Mouse (Mus musculus) cerebellum, adult 2 months (tissue): ENCODE measurements around the gene Cmtr1. TPM values are rescaled to one million over a fixed set of nuclear protein-coding genes. Genes with fewer than 3 reads are reported as not detected.

Experiments
- DNase-seq, 2 experiments: peaks; one replicate each; pipeline ENCODE4 v3.0.0; 2021
- H3K27ac ChIP-seq: fragments of 200-500 bp; 2 replicates; pipeline ENCODE4 v1.5.1; 2012; ENCODE audit warnings: low read length, control low read depth, inconsistent platforms; ENCODE audit not compliant: insufficient read depth
- H3K27me3 ChIP-seq: fragments of 200-500 bp; 2 replicates; pipeline ENCODE4 v1.6.1; 2012; ENCODE audit warnings: inconsistent platforms, mild to moderate bottlenecking, low read length, moderate library complexity; ENCODE audit not compliant: control insufficient read depth, insufficient read depth
- H3K4me1 ChIP-seq: fragments of 200-500 bp; 2 replicates; pipeline ENCODE4 v1.6.1; 2011; ENCODE audit warnings: low read length; ENCODE audit not compliant: control insufficient read depth, insufficient read depth
- H3K4me3 ChIP-seq: fragments of 200-500 bp; replicated peaks from 2 replicates; pipeline ENCODE3; 2011; ENCODE audit warnings: mild to moderate bottlenecking, low read depth, low read length, control low read depth; ENCODE audit not compliant: insufficient read depth
- CTCF ChIP-seq: fragments of 200-500 bp; IDR thresholded peaks from 2 replicates; pipeline ENCODE4 v1.5.1; 2011; ENCODE audit warnings: low read depth, mild to moderate bottlenecking, control low read depth, low read length, moderate library complexity, borderline replicate concordance; ENCODE audit not compliant: insufficient read depth
- POLR2A ChIP-seq: fragments of 200-500 bp; IDR thresholded peaks from 2 replicates; pipeline ENCODE4 v1.6.1; 2011; ENCODE audit warnings: low read length, control low read depth, borderline replicate concordance; ENCODE audit not compliant: insufficient read depth
- WGBS: fragments of 180-500 bp; shearing (Covaris S2); methylation state at CpG from one replicate; pipeline ENCODE4 v1.1.7; 2018; 5-methylcytosine and 5-hydroxymethylcytosine counted together
- polyA plus RNA-seq: library from polyadenylated mRNA; depleted of rRNA; stranded (reverse); fragments of >200 nt; gene quantifications from 2 replicates; pipeline ENCODE4 v1.2.3, GENCODE M21; 2012

The Cmtr1 gene
- polyA plus RNA-seq, 1 experiment: 96.5 TPM

DNA sequence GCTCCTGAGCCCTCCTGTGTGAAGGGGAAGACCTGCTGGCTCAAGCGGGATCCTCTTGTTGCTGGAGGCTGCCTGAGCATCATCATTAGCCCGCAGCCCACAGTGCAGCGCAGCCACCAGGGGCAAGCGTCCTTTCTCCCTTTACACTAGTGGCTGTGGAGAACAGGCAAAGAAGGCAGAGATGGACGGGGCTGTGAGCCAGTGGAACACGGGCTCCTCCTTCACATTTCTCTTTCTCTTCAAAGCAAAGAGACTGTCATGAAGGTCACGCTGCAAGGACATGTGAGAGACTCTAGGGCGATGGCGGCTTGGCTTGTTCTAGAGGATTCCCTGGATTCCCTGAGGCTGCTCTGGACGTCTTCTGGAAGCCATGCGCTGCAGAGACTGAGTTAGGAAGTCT, 19.4 kb upstream of the Cmtr1 start:
- Histone ChIP-seq H3K27me3 (no peaks in the 10 kb centered on the region), H3K4me3 (no peak overlapping the region), H3K27ac (no peak overlapping the region), H3K4me1 (peaks cover 21% of the 10 kb centered on the region)
- DNase-seq: no peak
- WGBS: 94% methylated on average over 11 of the region's 11 CpGs
- TF ChIP-seq CTCF (no peak), POLR2A (no peak)

DNA sequence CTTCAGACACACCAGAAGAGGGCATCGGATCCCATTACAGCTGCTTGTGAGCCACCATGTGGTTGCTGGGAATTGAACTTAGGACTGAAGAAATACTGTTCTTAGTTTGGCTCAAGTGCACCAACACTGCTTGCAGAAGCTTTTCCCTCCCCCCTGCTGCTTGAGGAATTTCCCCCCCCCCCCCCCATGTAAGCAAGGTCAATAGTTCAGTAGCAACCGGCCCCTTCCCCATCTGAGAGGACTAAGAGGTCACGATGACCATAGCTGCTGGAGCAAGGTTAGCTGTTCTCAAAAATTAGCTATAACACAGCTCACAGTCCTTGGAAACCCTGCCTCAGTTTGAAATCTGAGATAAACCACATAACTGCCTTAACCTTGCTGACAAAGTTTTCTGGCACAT, 18.2 kb upstream of the Cmtr1 start:
- Histone ChIP-seq H3K27ac (no peak overlapping the region), H3K27me3 (no peaks in the 10 kb centered on the region), H3K4me1 (peaks cover 11% of the 10 kb centered on the region), H3K4me3 (no peak overlapping the region)
- whole genome bisulfite sequencing: 60% methylated on average over 3 of the region's 3 CpGs
- no peak for DNase-seq
- TF ChIP-seq POLR2A: no peak
- TF ChIP-seq CTCF: no peak

DNA sequence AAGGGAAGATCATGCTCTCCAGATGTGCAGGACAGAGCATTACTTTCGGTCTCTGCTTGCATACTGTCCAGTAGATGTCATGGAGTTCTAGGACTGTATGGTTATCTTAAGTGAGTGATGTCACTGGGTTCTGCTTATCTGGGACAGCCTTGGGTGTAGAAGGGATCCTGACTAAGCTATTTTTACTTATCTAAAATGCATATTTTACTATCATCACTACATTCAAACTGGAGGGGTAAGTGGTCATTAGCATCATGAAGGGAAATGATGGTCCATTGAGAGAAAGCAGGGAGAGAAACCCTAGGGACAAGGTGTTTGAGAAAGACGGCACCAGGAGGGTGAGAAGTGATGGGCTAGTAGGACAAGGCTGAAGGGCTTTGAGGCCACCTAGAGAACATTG, 2.1 kb upstream of the Cmtr1 start:
- Histone ChIP-seq H3K27ac (no peak overlapping the region), H3K27me3 (no peaks in the 10 kb centered on the region), H3K4me3 (no peak overlapping the region), H3K4me1 (no peaks in the 10 kb centered on the region; the same call in 1 of the 2 replicates)
- 90% methylated on average over 2 of the region's 2 CpGs for WGBS
- DNase-seq: no peak
- TF ChIP-seq CTCF (no peak), POLR2A (no peak)

- Histone ChIP-seq H3K4me3 (peak overlapping the region; percentile 95), H3K27me3 (no peaks in the 10 kb centered on the region), H3K27ac (peak overlapping the region; percentile 98), H3K4me1 (no peaks in the 10 kb centered on the region; the same call in 1 of the 2 replicates)
- under 1% methylated on average over 41 of the region's 41 CpGs for WGBS
- no peak for DNase-seq
- TF ChIP-seq CTCF (no peak), POLR2A (no peak)
These were observed 482 bp downstream of the Cmtr1 start for GRCm38 (mm10) chr17:29660762-29661391.

GRCm38 (mm10) chr17:29662145-29662544, 1.8 kb downstream of the Cmtr1 start:
- 30% methylated on average over 6 of the region's 6 CpGs for WGBS
- Histone ChIP-seq H3K27ac (no peak overlapping the region), H3K27me3 (no peaks in the 10 kb centered on the region)

DNA sequence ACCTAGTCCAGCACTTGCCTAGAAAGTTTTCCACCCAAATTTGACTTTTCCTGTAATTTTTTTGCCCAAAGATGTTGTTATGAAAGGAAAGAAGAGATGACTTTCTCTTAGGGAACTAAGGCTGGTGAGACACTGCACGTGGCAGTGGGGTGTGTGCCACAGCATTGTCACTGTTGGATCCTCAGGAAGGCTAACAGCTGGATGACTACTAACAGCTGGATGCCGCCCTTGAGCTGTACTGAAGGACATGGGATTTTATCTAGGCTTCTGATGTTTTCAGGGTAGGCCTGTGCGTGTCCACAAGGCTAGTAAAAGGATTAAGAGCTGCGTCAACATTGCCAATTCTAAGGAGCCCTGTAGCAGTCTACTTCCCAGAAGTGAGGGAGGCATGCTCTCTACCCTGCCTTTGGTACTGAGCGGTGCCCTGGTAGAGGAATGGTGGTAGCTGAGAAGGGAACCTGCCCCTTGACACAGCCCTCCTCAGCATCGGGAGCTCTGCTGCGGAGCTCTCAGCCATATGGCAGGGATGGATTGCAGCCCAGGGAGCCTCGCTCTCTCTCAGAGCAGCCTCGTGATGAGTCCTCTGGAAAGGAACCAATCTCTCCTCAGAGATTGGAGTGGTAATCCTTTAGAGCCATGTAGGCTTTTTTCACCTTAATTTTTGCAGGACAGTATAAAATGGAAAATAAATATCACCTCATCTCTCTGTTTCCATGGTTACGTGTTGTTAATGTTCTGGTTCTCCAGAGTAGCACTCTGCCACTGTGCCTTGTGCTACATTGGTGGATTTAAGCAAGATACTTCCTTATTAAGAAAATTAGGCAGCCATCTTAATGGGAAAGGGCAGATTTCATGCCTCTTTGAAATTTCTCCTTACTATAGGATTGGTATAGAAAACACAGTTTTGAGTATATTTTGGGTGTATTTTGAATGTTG, 7.9 kb downstream of the Cmtr1 start:
- peaks cover 28% of the 10 kb centered on the region for H3K4me1 ChIP-seq
- no peaks in the 10 kb centered on the region for H3K27me3 ChIP-seq
- TF ChIP-seq CTCF (no peak), POLR2A (no peak)
- H3K4me3 ChIP-seq: no peak overlapping the region
- WGBS: 18% methylated on average over 10 of the region's 10 CpGs
- H3K27ac ChIP-seq: peak overlapping the region; percentile 96
- DNase-seq: peak; percentile 88 to 93

More at GRCm38 (mm10) chr17:29662145-29662544, 1.8 kb downstream of the Cmtr1 start:
- DNase-seq: peak in 1 of 2 experiments; percentile 44
- Histone ChIP-seq H3K4me1 (peaks cover 4% of the 10 kb centered on the region; the same call in 1 of the 2 replicates), H3K4me3 (no peak overlapping the region)
- no peak for TF ChIP-seq POLR2A
- no peak for TF ChIP-seq CTCF

- no peak for TF ChIP-seq CTCF
- TF ChIP-seq POLR2A: no peak
- peaks cover 28% of the 10 kb centered on the region for H3K4me1 ChIP-seq
- 73% methylated on average over 4 of the region's 4 CpGs for WGBS
- DNase-seq: no peak
- no peak overlapping the region for H3K4me3 ChIP-seq
- peak overlapping the region; percentile 44 for H3K27ac ChIP-seq
- no peaks in the 10 kb centered on the region for H3K27me3 ChIP-seq
These were observed 8.6 kb downstream of the Cmtr1 start for GRCm38 (mm10) chr17:29669030-29669429.

DNA sequence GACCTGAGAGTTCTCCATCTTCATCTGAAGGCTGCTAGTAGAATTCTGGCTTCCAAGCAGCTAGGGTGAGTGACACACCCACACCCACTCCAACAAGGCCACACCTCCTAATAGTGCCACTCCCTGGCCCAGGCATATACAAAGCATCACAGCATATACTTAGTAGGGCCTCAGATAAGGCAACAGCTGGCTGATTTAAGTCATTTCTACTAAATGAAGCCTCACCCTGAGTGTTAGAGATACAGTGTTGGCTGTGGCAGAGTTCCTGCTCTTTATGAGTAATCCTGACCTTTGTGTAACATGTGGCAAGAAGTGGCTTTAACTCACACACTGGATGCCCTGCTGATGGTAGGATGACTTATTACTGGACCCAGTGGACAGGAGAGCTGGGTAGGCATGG, 9.5 kb downstream of the Cmtr1 start:
- no peak overlapping the region for H3K4me3 ChIP-seq
- TF ChIP-seq POLR2A (no peak), CTCF (no peak)
- peaks cover 28% of the 10 kb centered on the region for H3K4me1 ChIP-seq
- no peak overlapping the region for H3K27ac ChIP-seq
- no peaks in the 10 kb centered on the region for H3K27me3 ChIP-seq
- DNase-seq: no peak
